Mouse (Mus musculus) E14TG2a.4 (cell line): ENCODE data around the gene Slc41a2.

Experiments used
- H3K27me3 ChIP-seq: 2 replicates; pipeline ENCODE4 v1.6.1; 2014; ENCODE audit warnings: low read length, control low read depth; ENCODE audit not compliant: insufficient read depth
- H3K36me3 ChIP-seq: 2 replicates; pipeline ENCODE4 v1.6.1; 2014; ENCODE audit warnings: low read length, control low read depth; ENCODE audit not compliant: insufficient read depth
- H3K4me1 ChIP-seq: replicated peaks from 2 replicates; pipeline ENCODE4 v1.6.1; 2014; ENCODE audit warnings: low read depth, low read length, control low read depth
- H3K4me3 ChIP-seq: replicated peaks from 2 replicates; pipeline ENCODE4 v1.5.1; 2014; ENCODE audit warnings: mild to moderate bottlenecking, low read length
- H3K9me3 ChIP-seq: 2 replicates; pipeline ENCODE4 v1.6.1; 2014; ENCODE audit warnings: low read length, control low read depth
- CTCF ChIP-seq: conservative IDR thresholded peaks from 2 replicates; pipeline ENCODE4 v1.5.1; 2014; ENCODE audit warnings: low read length
- NANOG ChIP-seq: IDR thresholded peaks from 2 replicates; pipeline ENCODE4 v1.6.1; 2014; ENCODE audit warnings: borderline replicate concordance, low read length, mixed read lengths
- POU5F1 ChIP-seq: IDR thresholded peaks from 2 replicates; pipeline ENCODE4 v1.6.1; 2014; ENCODE audit warnings: low read length, borderline replicate concordance

Slc41a2 gene

GRCm38 (mm10) chr10:83284916-83285315 is 52.8 kb downstream of the Slc41a2 start:
- Histone ChIP-seq H3K9me3 (no peaks in the 10 kb centered on the region), H3K4me1 (no peaks in the 10 kb centered on the region), H3K4me3 (no peak overlapping the region), H3K27me3 (no peaks in the 10 kb centered on the region), H3K36me3 (no peaks in the 10 kb centered on the region)
- no peak for TF ChIP-seq NANOG
- TF ChIP-seq CTCF, result no peak
- no peak for TF ChIP-seq POU5F1

- Histone ChIP-seq H3K27me3 (no peaks in the 10 kb centered on the region), H3K4me1 (no peaks in the 10 kb centered on the region; the same call in 1 of the 2 replicates), H3K36me3 (no peaks in the 10 kb centered on the region), H3K4me3 (no peak overlapping the region), H3K9me3 (no peaks in the 10 kb centered on the region)
- TF ChIP-seq CTCF, result no peak
- TF ChIP-seq NANOG, result no peak
- TF ChIP-seq POU5F1, result no peak
Measured at GRCm38 (mm10) chr10:83266731-83267130, 71.0 kb downstream of the Slc41a2 start.

- no peak for TF ChIP-seq CTCF
- TF ChIP-seq NANOG, result no peak
- TF ChIP-seq POU5F1, result no peak
Measured at GRCm38 (mm10) chr10:83266241-83266640, 71.4 kb downstream of the Slc41a2 start.

GRCm38 (mm10) chr10:83264680-83265079 is 73.0 kb downstream of the Slc41a2 start:
- Histone ChIP-seq H3K4me1 (no peaks in the 10 kb centered on the region; the same call in 1 of the 2 replicates), H3K4me3 (no peak overlapping the region), H3K27me3 (no peaks in the 10 kb centered on the region), H3K36me3 (no peaks in the 10 kb centered on the region), H3K9me3 (no peaks in the 10 kb centered on the region)
- TF ChIP-seq CTCF, result no peak
- TF ChIP-seq POU5F1, result no peak
- TF ChIP-seq NANOG, result no peak

More at GRCm38 (mm10) chr10:83266241-83266640, 71.4 kb downstream of the Slc41a2 start:
- Histone ChIP-seq H3K9me3 (no peaks in the 10 kb centered on the region), H3K4me3 (no peak overlapping the region), H3K36me3 (no peaks in the 10 kb centered on the region), H3K4me1 (no peaks in the 10 kb centered on the region; the same call in 1 of the 2 replicates), H3K27me3 (no peaks in the 10 kb centered on the region)

- Histone ChIP-seq H3K36me3 (no peaks in the 10 kb centered on the region), H3K27me3 (no peaks in the 10 kb centered on the region), H3K9me3 (no peaks in the 10 kb centered on the region), H3K4me1 (no peaks in the 10 kb centered on the region; the same call in 1 of the 2 replicates), H3K4me3 (no peak overlapping the region)
- TF ChIP-seq NANOG (no peak), CTCF (no peak), POU5F1 (no peak)
Measured at GRCm38 (mm10) chr10:83264056-83264455, 73.6 kb downstream of the Slc41a2 start.

GRCm38 (mm10) chr10:83261264-83261663 is 76.4 kb downstream of the Slc41a2 start:
- Histone ChIP-seq H3K9me3 (no peaks in the 10 kb centered on the region), H3K36me3 (no peaks in the 10 kb centered on the region), H3K4me3 (no peak overlapping the region), H3K27me3 (no peaks in the 10 kb centered on the region), H3K4me1 (no peaks in the 10 kb centered on the region; the same call in 1 of the 2 replicates)
- TF ChIP-seq CTCF (no peak), POU5F1 (no peak), NANOG (no peak)

- H3K4me1 ChIP-seq, result no peaks in the 10 kb centered on the region
- TF ChIP-seq NANOG, result no peak
- peak; percentile 65 for TF ChIP-seq CTCF
- TF ChIP-seq POU5F1, result no peak
- H3K9me3 ChIP-seq, result no peaks in the 10 kb centered on the region
- H3K4me3 ChIP-seq, result no peak overlapping the region
- H3K27me3 ChIP-seq, result no peaks in the 10 kb centered on the region
- no peaks in the 10 kb centered on the region for H3K36me3 ChIP-seq
Measured at GRCm38 (mm10) chr10:83251377-83251776, 86.3 kb downstream of the Slc41a2 start.

- Histone ChIP-seq H3K36me3 (no peaks in the 10 kb centered on the region), H3K9me3 (no peaks in the 10 kb centered on the region)
- TF ChIP-seq CTCF, result no peak
Measured at GRCm38 (mm10) chr10:83248036-83248435, 89.6 kb downstream of the Slc41a2 start.

GRCm38 (mm10) chr10:83245720-83246119 is 92.0 kb downstream of the Slc41a2 start:
- peaks cover 3% of the 10 kb centered on the region; the same call in 1 of the 2 replicates for H3K27me3 ChIP-seq
- H3K4me1 ChIP-seq, result peaks cover 5% of the 10 kb centered on the region; the same call in 1 of the 2 replicates
- H3K36me3 ChIP-seq, result no peaks in the 10 kb centered on the region
- TF ChIP-seq CTCF (no peak), POU5F1 (no peak), NANOG (no peak)
- H3K4me3 ChIP-seq, result no peak overlapping the region
- no peaks in the 10 kb centered on the region for H3K9me3 ChIP-seq

More at GRCm38 (mm10) chr10:83248036-83248435, 89.6 kb downstream of the Slc41a2 start:
- Histone ChIP-seq H3K4me1 (peaks cover 5% of the 10 kb centered on the region; the same call in 1 of the 2 replicates), H3K4me3 (no peak overlapping the region), H3K27me3 (no peaks in the 10 kb centered on the region)
